Mouse (Mus musculus): ENCODE data around the gene Isoc2b. TPM values are rescaled to one million over a fixed set of nuclear protein-coding genes. Genes with fewer than 3 reads are reported as not detected.
"Not testable (repeated sequence)": the region's sequence is repeated elsewhere in the genome, so short reads cannot be mapped to it uniquely, and the experiment has no call there.

The Isoc2b gene
- polyA plus RNA-seq, 1 experiment from 2014 or later = 4.8 TPM

GRCm38 (mm10) chr7:4820925-4821324 is 49.1 kb downstream of the Isoc2b start:
- not testable (repeated sequence) for H3K4me1 ChIP-seq; H3K9me3 ChIP-seq; H3K36me3 ChIP-seq; H3K4me2 ChIP-seq (replicated peaks); H3K27me3 ChIP-seq (replicated peaks); ATAC-seq (ENCODE audit: low FRiP score, low read depth); H3K4me3 ChIP-seq; H3K27ac ChIP-seq; H3K9ac ChIP-seq
- WGBS = 93% methylated on average over 7 of the region's 7 CpGs

- H3K9ac ChIP-seq = no peak overlapping the region
- peaks cover 5% of the 10 kb centered on the region for H3K4me1 ChIP-seq
- no peak for ATAC-seq (ENCODE audit: low FRiP score, low read depth)
- H3K4me3 ChIP-seq = no peak overlapping the region
- no peaks in the 10 kb centered on the region for H3K27me3 ChIP-seq (replicated peaks)
- H3K4me2 ChIP-seq (replicated peaks) = no peak overlapping the region
- H3K36me3 ChIP-seq = no peaks in the 10 kb centered on the region
- H3K9me3 ChIP-seq = no peaks in the 10 kb centered on the region
- no peak overlapping the region for H3K27ac ChIP-seq
Observed at GRCm38 (mm10) chr7:4816559-4816958, 53.5 kb downstream of the Isoc2b start.

DNA sequence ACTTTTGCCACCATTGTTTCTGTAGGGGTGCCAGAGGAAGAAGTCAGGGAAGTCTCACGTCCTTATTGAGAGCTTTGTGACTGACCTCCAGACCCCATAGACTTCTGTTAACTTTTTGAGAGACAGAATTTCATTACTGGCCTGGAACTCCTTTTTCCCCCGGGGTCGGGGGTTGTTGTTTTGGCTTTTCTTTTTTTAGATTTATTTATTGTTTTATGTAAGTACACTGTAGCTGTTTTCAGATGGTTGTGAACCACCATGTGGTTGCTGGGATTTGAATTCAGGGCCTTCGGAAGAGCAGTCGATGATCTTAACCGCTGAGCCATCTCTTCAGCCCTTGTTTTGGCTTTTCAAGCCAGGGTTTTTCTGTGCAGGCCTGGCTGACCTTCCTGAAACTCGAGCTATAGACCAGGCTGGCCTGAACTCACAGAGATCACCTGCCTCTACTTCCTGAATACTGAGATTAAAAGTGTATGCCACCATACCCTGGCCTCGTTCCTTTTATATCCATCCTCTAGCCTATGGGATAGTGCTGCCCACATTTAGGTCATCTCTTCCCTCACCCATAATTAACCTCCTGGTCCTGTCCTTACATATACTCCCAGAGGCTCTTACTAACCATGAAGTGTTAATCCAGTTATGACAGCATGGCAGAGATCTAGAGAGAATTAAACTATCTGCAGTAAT is 56.8 kb downstream of the Isoc2b start:
- Histone ChIP-seq H3K4me1 (peaks cover 25% of the 10 kb centered on the region), H3K9ac (peak overlapping the region; percentile 44; the same call in 1 of the 2 replicates), H3K9me3 (no peaks in the 10 kb centered on the region), H3K4me2 (replicated peaks) (peak overlapping the region; percentile 62), H3K27ac (peak overlapping the region; percentile 62; the same call in 1 of the 2 replicates), H3K36me3 (peaks cover 19% of the 10 kb centered on the region), H3K4me3 (peak overlapping the region; percentile 96), H3K27me3 (replicated peaks) (no peaks in the 10 kb centered on the region)
- no peak for ATAC-seq (ENCODE audit: low FRiP score, low read depth)
- WGBS = 25% methylated on average over 8 of the region's 8 CpGs

- H3K27me3 ChIP-seq (replicated peaks) = no peaks in the 10 kb centered on the region
- no peaks in the 10 kb centered on the region for H3K9me3 ChIP-seq
- peak within 1 kb of the TSS; percentile 77 for H3K4me2 ChIP-seq (replicated peaks)
- H3K9ac ChIP-seq = peak within 1 kb of the TSS; percentile 95
- peaks cover 23% of the 10 kb centered on the region for H3K36me3 ChIP-seq
- peaks cover 25% of the 10 kb centered on the region for H3K4me1 ChIP-seq
- WGBS = under 1% methylated on average over 62 of the region's 62 CpGs
- H3K4me3 ChIP-seq = peak within 1 kb of the TSS; percentile 96
- peak within 1 kb of the TSS; percentile 92 for H3K27ac ChIP-seq
- ATAC-seq (ENCODE audit: low FRiP score, low read depth) = peak; percentile 99
Observed at GRCm38 (mm10) chr7:4812303-4813104, 57.6 kb downstream of the Isoc2b start, which contains the start of gene Ube2s. TSS of gene Ube2s (minus strand) at chr7:4812590.

DNA sequence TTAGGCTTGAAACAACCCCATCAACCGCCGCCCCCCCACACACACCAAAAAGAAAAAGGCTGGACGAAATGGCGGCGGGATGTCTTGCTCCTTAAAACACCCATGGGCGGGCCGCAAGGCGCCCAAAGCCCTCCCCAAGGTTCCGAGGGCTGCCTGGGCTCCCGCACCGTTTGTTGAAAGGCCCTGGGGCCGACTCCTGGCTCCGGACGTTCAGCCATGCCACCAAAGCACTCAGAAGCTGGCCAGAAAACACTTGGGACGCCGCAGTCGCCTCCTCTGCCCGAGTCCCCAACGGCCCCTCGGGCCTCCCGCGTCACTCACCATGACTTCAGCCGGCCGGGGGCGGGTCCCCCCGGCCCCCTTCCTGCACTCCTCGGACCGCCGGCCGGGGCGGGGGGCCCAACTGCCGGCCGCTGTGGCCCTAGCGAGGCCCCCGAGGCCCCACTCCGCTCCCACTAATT is 58.2 kb downstream of the Isoc2b start:
- no peak overlapping the region for H3K27ac ChIP-seq
- no peaks in the 10 kb centered on the region for H3K9me3 ChIP-seq
- H3K4me1 ChIP-seq = peaks cover 25% of the 10 kb centered on the region
- H3K9ac ChIP-seq = peak overlapping the region; percentile 95
- no peak for ATAC-seq (ENCODE audit: low FRiP score, low read depth)
- H3K4me3 ChIP-seq = peak overlapping the region; percentile 96
- peak overlapping the region; percentile 77 for H3K4me2 ChIP-seq (replicated peaks)
- H3K36me3 ChIP-seq = peaks cover 29% of the 10 kb centered on the region
- WGBS = under 1% methylated on average over 36 of the region's 36 CpGs
- H3K27me3 ChIP-seq (replicated peaks) = no peaks in the 10 kb centered on the region

DNA sequence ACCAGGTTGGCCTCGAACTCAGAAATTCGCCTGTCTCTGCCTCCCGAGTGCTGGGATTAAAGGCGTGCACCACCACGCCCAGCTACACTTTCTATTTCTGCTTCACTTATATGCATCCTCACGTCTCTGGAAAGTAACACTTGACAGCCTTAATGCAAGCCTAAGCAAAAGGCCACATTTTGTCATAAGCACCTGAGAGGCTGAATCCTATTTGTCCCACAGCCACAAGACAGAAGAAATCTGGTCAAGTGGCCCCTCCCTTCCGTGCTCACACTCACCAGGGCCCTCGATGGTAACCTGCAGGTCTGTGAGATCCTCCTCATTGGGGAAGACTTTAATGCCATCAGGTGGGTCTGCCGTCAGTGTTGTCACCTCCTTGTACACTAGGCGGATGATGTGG is 58.9 kb downstream of the Isoc2b start:
- H3K27me3 ChIP-seq (replicated peaks); ATAC-seq (ENCODE audit: low FRiP score, low read depth); H3K9me3 ChIP-seq; H3K27ac ChIP-seq: not testable (repeated sequence)
- 45% methylated on average over 10 of the region's 10 CpGs for WGBS
- peaks cover 25% of the 10 kb centered on the region for H3K4me1 ChIP-seq
- peaks cover 36% of the 10 kb centered on the region for H3K36me3 ChIP-seq
- peak overlapping the region; percentile 77 for H3K4me2 ChIP-seq (replicated peaks)
- peak overlapping the region; percentile 96 for H3K4me3 ChIP-seq
- H3K9ac ChIP-seq = peak overlapping the region; percentile 95

- no peaks in the 10 kb centered on the region for H3K27me3 ChIP-seq (replicated peaks)
- H3K4me1 ChIP-seq = peaks cover 20% of the 10 kb centered on the region
- peaks cover 44% of the 10 kb centered on the region for H3K36me3 ChIP-seq
- H3K27ac ChIP-seq = no peak overlapping the region
- no peak overlapping the region for H3K4me3 ChIP-seq
- no peak overlapping the region for H3K4me2 ChIP-seq (replicated peaks)
- no peaks in the 10 kb centered on the region for H3K9me3 ChIP-seq
- ATAC-seq (ENCODE audit: low FRiP score, low read depth) = no peak
- H3K9ac ChIP-seq = no peak overlapping the region
- WGBS = 91% methylated on average over 7 of the region's 7 CpGs
Observed at GRCm38 (mm10) chr7:4806716-4807115, 63.3 kb downstream of the Isoc2b start.

GRCm38 (mm10) chr7:4802247-4802646 is 67.8 kb downstream of the Isoc2b start:
- no peaks in the 10 kb centered on the region for H3K9me3 ChIP-seq
- H3K9ac ChIP-seq = no peak overlapping the region
- ATAC-seq (ENCODE audit: low FRiP score, low read depth) = no peak
- H3K4me2 ChIP-seq (replicated peaks) = no peak overlapping the region
- H3K4me1 ChIP-seq = no peaks in the 10 kb centered on the region
- H3K4me3 ChIP-seq = no peak overlapping the region
- no peaks in the 10 kb centered on the region for H3K27me3 ChIP-seq (replicated peaks)
- H3K36me3 ChIP-seq = peaks cover 23% of the 10 kb centered on the region
- H3K27ac ChIP-seq = no peak overlapping the region

DNA sequence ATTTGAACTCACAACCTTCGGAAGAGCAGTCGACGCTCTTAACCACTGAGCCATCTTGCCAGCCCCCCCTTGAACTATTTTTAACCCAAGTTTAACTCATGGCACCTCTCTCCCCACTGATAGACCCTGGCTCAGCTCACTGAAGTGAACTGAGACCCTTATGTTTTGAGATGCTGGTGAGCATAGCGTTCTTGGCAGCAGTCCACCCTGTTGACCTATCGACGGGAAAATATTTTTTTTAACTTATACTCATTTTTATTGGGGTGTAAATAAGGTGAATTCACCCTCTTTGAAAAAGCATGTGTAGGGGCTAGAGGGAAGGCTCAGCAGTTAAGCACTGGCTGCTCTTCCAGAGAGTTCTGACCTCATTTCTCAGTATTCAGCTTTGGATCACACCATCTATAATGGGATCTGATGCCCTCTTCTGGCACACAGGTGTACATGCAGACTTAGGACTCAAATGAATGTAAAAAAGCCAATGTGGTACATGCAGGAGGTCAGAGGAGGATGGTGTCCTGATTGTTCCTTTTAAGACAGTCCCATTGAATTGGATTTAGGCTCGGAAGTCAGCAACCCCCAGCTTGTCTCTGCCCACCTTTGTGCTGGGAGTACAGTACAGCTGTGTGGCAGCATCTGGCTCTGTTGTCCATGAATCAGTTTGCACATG is 74.2 kb downstream of the Isoc2b start:
- Histone ChIP-seq H3K9ac (no peak overlapping the region), H3K27ac (no peak overlapping the region), H3K4me3 (no peak overlapping the region), H3K27me3 (replicated peaks) (no peaks in the 10 kb centered on the region), H3K4me2 (replicated peaks) (no peak overlapping the region), H3K9me3 (no peaks in the 10 kb centered on the region), H3K4me1 (peaks cover 14% of the 10 kb centered on the region), H3K36me3 (peaks cover 38% of the 10 kb centered on the region)
- 75% methylated on average over 7 of the region's 7 CpGs for WGBS
- ATAC-seq (ENCODE audit: low FRiP score, low read depth) = no peak

Other genes with a start within 250 kb of the Isoc2b start
- gene Tmem86b, start 238.8 kb downstream of the Isoc2b start, polyA plus RNA-seq (2016; fragmentation: Nextera tagmentation; extraction: Ambion mirVana) = 3.5 and 4.0 TPM in 2 replicates
- 11.1 and 13.9 TPM in 2 replicates for gene Ppp6r1, start 211.2 kb downstream of the Isoc2b start, polyA plus RNA-seq (2016; fragmentation: Nextera tagmentation; extraction: Ambion mirVana)
- 119 and 122 TPM in 2 replicates for gene Hspbp1, start 185.2 kb downstream of the Isoc2b start, polyA plus RNA-seq (2016; fragmentation: Nextera tagmentation; extraction: Ambion mirVana)
- gene Brsk1, start 179.7 kb downstream of the Isoc2b start, polyA plus RNA-seq (2016; fragmentation: Nextera tagmentation; extraction: Ambion mirVana) = 5.0 and 5.5 TPM in 2 replicates
- gene Tmem150b, start 145.0 kb downstream of the Isoc2b start, polyA plus RNA-seq (2016; fragmentation: Nextera tagmentation; extraction: Ambion mirVana) = 0.11 and 0.14 TPM in 2 replicates
- gene Kmt5c, start 130.1 kb downstream of the Isoc2b start, polyA plus RNA-seq (2016; fragmentation: Nextera tagmentation; extraction: Ambion mirVana) = 96.5 and 98.5 TPM in 2 replicates
- gene Cox6b2, start 117.2 kb downstream of the Isoc2b start, polyA plus RNA-seq (2016; fragmentation: Nextera tagmentation; extraction: Ambion mirVana) = 27.3 and 33.4 TPM in 2 replicates
- gene Fam71e2, start 99.0 kb downstream of the Isoc2b start, polyA plus RNA-seq (2016; fragmentation: Nextera tagmentation; extraction: Ambion mirVana) = not detected in 2 replicates
- 0.34 and 0.51 TPM in 2 replicates for gene Il11, start 87.4 kb downstream of the Isoc2b start, polyA plus RNA-seq (2016; fragmentation: Nextera tagmentation; extraction: Ambion mirVana)
- gene Tmem190, start 87.3 kb downstream of the Isoc2b start, polyA plus RNA-seq (2016; fragmentation: Nextera tagmentation; extraction: Ambion mirVana) = not detected in 2 replicates
- 2.7 and 3.1 TPM in 2 replicates for gene Tmem238, start 80.6 kb downstream of the Isoc2b start, polyA plus RNA-seq (2016; fragmentation: Nextera tagmentation; extraction: Ambion mirVana)
- 311 and 322 TPM in 2 replicates for gene Rpl28, start 77.4 kb downstream of the Isoc2b start, polyA plus RNA-seq (2016; fragmentation: Nextera tagmentation; extraction: Ambion mirVana)
- gene Ube2s, start 57.7 kb downstream of the Isoc2b start, polyA plus RNA-seq (2016; fragmentation: Nextera tagmentation; extraction: Ambion mirVana) = 380 and 386 TPM in 2 replicates
- gene Shisa7, start 25.6 kb downstream of the Isoc2b start, polyA plus RNA-seq (2016; fragmentation: Nextera tagmentation; extraction: Ambion mirVana) = 6.0 and 6.5 TPM in 2 replicates
- 0.91 and 0.93 TPM in 2 replicates for gene Isoc2a, start 6.9 kb upstream of the Isoc2b start, polyA plus RNA-seq (2016; fragmentation: Nextera tagmentation; extraction: Ambion mirVana)
- gene Gm36210, start 36.3 kb upstream of the Isoc2b start, polyA plus RNA-seq (2016; fragmentation: Nextera tagmentation; extraction: Ambion mirVana) = 0.29 TPM in 1 of 2 replicates, not detected in the other
- gene Zfp628, start 45.0 kb upstream of the Isoc2b start, polyA plus RNA-seq (2016; fragmentation: Nextera tagmentation; extraction: Ambion mirVana) = 4.4 and 4.5 TPM in 2 replicates
- 13.0 and 13.7 TPM in 2 replicates for gene Nat14, start 51.8 kb upstream of the Isoc2b start, polyA plus RNA-seq (2016; fragmentation: Nextera tagmentation; extraction: Ambion mirVana)
- 2.5 and 3.0 TPM in 2 replicates for gene Ssc5d, start 55.5 kb upstream of the Isoc2b start, polyA plus RNA-seq (2016; fragmentation: Nextera tagmentation; extraction: Ambion mirVana)
- gene Sbk2, start 94.1 kb upstream of the Isoc2b start, polyA plus RNA-seq (2016; fragmentation: Nextera tagmentation; extraction: Ambion mirVana) = 0.13 TPM in 2 replicates
- gene Sbk3, start 100.9 kb upstream of the Isoc2b start, polyA plus RNA-seq (2016; fragmentation: Nextera tagmentation; extraction: Ambion mirVana) = 0.11 TPM in 2 replicates
- gene Zfp579, start 125.9 kb upstream of the Isoc2b start, polyA plus RNA-seq (2016; fragmentation: Nextera tagmentation; extraction: Ambion mirVana) = 52.4 and 57.5 TPM in 2 replicates
- 8.2 and 8.7 TPM in 2 replicates for gene Zfp524, start 144.2 kb upstream of the Isoc2b start, polyA plus RNA-seq (2016; fragmentation: Nextera tagmentation; extraction: Ambion mirVana)
- 62.0 and 63.3 TPM in 2 replicates for gene Fiz1, start 144.4 kb upstream of the Isoc2b start, polyA plus RNA-seq (2016; fragmentation: Nextera tagmentation; extraction: Ambion mirVana)
- gene Gm44973, start 145.2 kb upstream of the Isoc2b start, polyA plus RNA-seq (2016; fragmentation: Nextera tagmentation; extraction: Ambion mirVana) = 0.26 TPM in 1 of 2 replicates, not detected in the other
- gene Zfp865, start 150.1 kb upstream of the Isoc2b start, polyA plus RNA-seq (2016; fragmentation: Nextera tagmentation; extraction: Ambion mirVana) = 6.6 and 6.9 TPM in 2 replicates
- 14.3 and 17.0 TPM in 2 replicates for gene Ccdc106, start 150.3 kb upstream of the Isoc2b start, polyA plus RNA-seq (2016; fragmentation: Nextera tagmentation; extraction: Ambion mirVana)
- not detected in 2 replicates for gene 4632433K11Rik, start 163.9 kb upstream of the Isoc2b start, polyA plus RNA-seq (2016; fragmentation: Nextera tagmentation; extraction: Ambion mirVana)
- gene Zfp784, start 168.2 kb upstream of the Isoc2b start, polyA plus RNA-seq (2016; fragmentation: Nextera tagmentation; extraction: Ambion mirVana) = 4.2 and 5.9 TPM in 2 replicates
- gene Zfp580, start 181.3 kb upstream of the Isoc2b start, polyA plus RNA-seq (2016; fragmentation: Nextera tagmentation; extraction: Ambion mirVana) = 53.5 and 56.0 TPM in 2 replicates
- 147 and 163 TPM in 2 replicates for gene U2af2, start 191.9 kb upstream of the Isoc2b start, polyA plus RNA-seq (2016; fragmentation: Nextera tagmentation; extraction: Ambion mirVana)
- 73.4 and 80.5 TPM in 2 replicates for gene Epn1, start 210.0 kb upstream of the Isoc2b start, polyA plus RNA-seq (2016; fragmentation: Nextera tagmentation; extraction: Ambion mirVana)
- 0.18 TPM in 1 of 2 replicates, not detected in the other for gene Rfpl4, start 246.7 kb upstream of the Isoc2b start, polyA plus RNA-seq (2016; fragmentation: Nextera tagmentation; extraction: Ambion mirVana)